Comparison of ENCODE assay signal across 11 mouse cellular contexts in the genomic region with DNA sequence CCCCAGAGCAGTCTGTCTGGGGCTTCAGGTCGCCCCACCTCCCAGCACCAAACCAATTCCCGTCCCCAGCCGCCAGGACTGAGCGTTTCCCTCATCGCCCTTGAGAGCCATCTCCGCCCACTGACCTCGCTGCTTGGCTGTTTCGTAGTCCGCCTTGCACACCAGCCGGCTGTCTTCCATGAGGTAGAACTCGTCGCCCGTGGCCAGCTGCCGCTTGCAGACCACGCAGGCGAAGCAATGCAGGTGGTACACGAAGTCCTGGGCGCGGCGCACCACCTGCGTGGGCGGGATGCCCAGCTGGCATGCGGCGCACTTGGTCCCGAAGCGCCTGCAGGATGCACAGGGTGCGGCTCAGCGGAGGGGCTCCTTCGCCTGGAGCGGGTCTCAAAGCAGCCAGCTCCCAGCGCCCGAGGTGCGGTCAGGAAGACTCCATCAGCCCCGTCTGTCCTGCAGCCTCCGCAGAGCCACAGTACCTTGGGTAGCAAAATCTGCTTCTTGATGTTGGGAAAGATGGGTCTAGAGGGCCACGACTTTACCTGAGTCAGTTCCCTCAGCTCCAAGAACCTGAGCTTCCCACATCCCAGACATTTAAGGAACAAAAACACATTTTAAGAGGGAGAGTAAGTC. TPM values are rescaled to one million over a fixed set of nuclear protein-coding genes. Genes with fewer than 3 reads are reported as not detected.
DNase-seq lines count a peak whose midpoint lies in the region; ATAC-seq and TF ChIP-seq lines count a peak whose summit lies in the region.
"Had no signal": no experiment of that assay in that cellular context is flagged by ENCODE, and none has a peak within 500 bp of the region (broad histone marks: within the 10 kb centered on the region; RNA-seq: fewer than 3 reads in every experiment).

No protein-coding gene starts in this region.

- WGBS in embryonic facial prominence, embryonic 12.5 days = 2% methylated on average over 36 of the region's 36 CpGs

- DNase-seq in cerebellum, postnatal 36 days = peak; percentile 24 to 31
- peak; percentile 37 for DNase-seq in left cerebral cortex, postnatal 4 days
- DNase-seq in gastrocnemius, adult 18-20 months (ENCODE audit: low spot score) = no peak
- no peak for DNase-seq in heart, postnatal 10 days
- DNase-seq in adipocyte (ENCODE audit: low spot score) = no peak
- DNase-seq: kidney, adult 9 months; liver, embryonic 13.5 days had no signal

- peaks cover 58% of the 10 kb centered on the region for H3K4me1 ChIP-seq in E14TG2a.4 (replicated peaks; ENCODE audit: low read depth, low read length)
- H3K4me1 ChIP-seq in embryonic facial prominence, embryonic 12.5 days = peaks cover 9% of the 10 kb centered on the region

- no peak for TF ChIP-seq CTCF in E14TG2a.4 (conservative IDR thresholded peaks at IDR 0.05; ENCODE audit: low read length)

- no peaks in the 10 kb centered on the region for H3K36me3 ChIP-seq in E14TG2a.4 (ENCODE audit: insufficient read depth, low read length)
- H3K36me3 ChIP-seq in embryonic facial prominence, embryonic 12.5 days = no peaks in the 10 kb centered on the region
- H3K36me3 ChIP-seq: liver, embryonic 13.5 days had no signal

- H3K9ac ChIP-seq in embryonic facial prominence, embryonic 12.5 days = no peak overlapping the region
- H3K9ac ChIP-seq: liver, embryonic 13.5 days had no signal

- intact Hi-C loops in left cerebral cortex, postnatal 4 days (cut with DNase I) = no loop called here
- intact Hi-C loops in heart, postnatal 10 days (cut with DNase I) = no loop called here

- H3K4me2 ChIP-seq in embryonic facial prominence, embryonic 12.5 days (replicated peaks) = no peak overlapping the region
- H3K4me2 ChIP-seq: liver, embryonic 13.5 days had no signal

- no peak overlapping the region for H3K27ac ChIP-seq in embryonic facial prominence, embryonic 12.5 days
- H3K27ac ChIP-seq: liver, embryonic 13.5 days had no signal

- peak overlapping the region; percentile 73 for H3K4me3 ChIP-seq in E14TG2a.4 (replicated peaks; ENCODE audit: low read length)
- H3K4me3 ChIP-seq in embryonic facial prominence, embryonic 12.5 days = peak overlapping the region; percentile 12; the same call in 1 of the 2 replicates
- H3K4me3 ChIP-seq: liver, embryonic 13.5 days had no signal

- peaks cover 99% of the 10 kb centered on the region for H3K27me3 ChIP-seq in E14TG2a.4 (ENCODE audit: insufficient read depth, low read length)
- H3K27me3 ChIP-seq in embryonic facial prominence, embryonic 12.5 days = peaks cover 99% of the 10 kb centered on the region

- no peak for ATAC-seq in cerebellum, adult (ENCODE audit: insufficient number of reproducible peaks, low FRiP score, low TSS enrichment)
- no peak for ATAC-seq in embryonic facial prominence, embryonic 12.5 days (ENCODE audit: insufficient number of reproducible peaks, insufficient read depth, low FRiP score, low TSS enrichment)

- no peaks in the 10 kb centered on the region for H3K9me3 ChIP-seq in E14TG2a.4 (ENCODE audit: low read length)
- no peaks in the 10 kb centered on the region for H3K9me3 ChIP-seq in embryonic facial prominence, embryonic 12.5 days
- H3K9me3 ChIP-seq: liver, embryonic 13.5 days had no signal

RNA-seq across cellular contexts. Expression of a gene that starts 5.1 kb away (rescaled TPM):
- polyA plus RNA-seq in embryonic facial prominence, embryonic 12.5 days (2016; fragmentation: Nextera tagmentation; extraction: Ambion mirVana) = 1.3 and 3.1 TPM in 2 replicates
- total RNA-seq in left cerebral cortex, postnatal 4 days (2021) = not detected
- total RNA-seq in gastrocnemius, adult 18-20 months (2021) = not detected
- not detected for total RNA-seq in heart, postnatal 10 days (2021)
- polyA plus RNA-seq: C2C12; liver, embryonic 13.5 days had no signal

RNA-seq across cellular contexts. Expression of a gene that starts 34.4 kb away (rescaled TPM):
- polyA plus RNA-seq in embryonic facial prominence, embryonic 12.5 days (2016; fragmentation: Nextera tagmentation; extraction: Ambion mirVana) = 17.9 and 19.5 TPM in 2 replicates
- total RNA-seq in left cerebral cortex, postnatal 4 days (2021) = 10 to 100 TPM; 15.8 to 17.2 TPM
- 1 to 10 TPM; 3.5 to 3.8 TPM for total RNA-seq in gastrocnemius, adult 18-20 months (2021)
- 10 to 100 TPM; 11.8 to 12.8 TPM for total RNA-seq in heart, postnatal 10 days (2021)

Comparison
In these comparisons a context has a peak if more than half of its experiments do, and no peak if none do; other contexts are left out.
1. DNase-seq: peak in cerebellum, postnatal 36 days (2 of 2) and left cerebral cortex, postnatal 4 days (single experiment); none in gastrocnemius, adult 18-20 months (single experiment), heart, postnatal 10 days (0 of 2) and adipocyte (single experiment).